Mouse (Mus musculus) hindbrain, embryonic 16.5 days (tissue): ENCODE results near the gene Ugcg. TPM values are rescaled to one million over a fixed set of nuclear protein-coding genes. Genes with fewer than 3 reads are reported as not detected.

Source experiments
- polyA plus RNA-seq: library from polyadenylated mRNA; unstranded; fragments of >200 nt; fragmentation: Nextera tagmentation; extraction: Ambion mirVana; gene quantifications from 2 replicates; pipeline ENCODE4 v1.2.1, GENCODE M21; 2015

Gene Ugcg
- polyA plus RNA-seq, 1 experiment from 2014 or later, result 15.8 TPM

Other genes starting within 250 kb of the Ugcg start
- 2.0 and 2.7 TPM in 2 replicates for gene Zkscan16, start 245.6 kb upstream of the Ugcg start, polyA plus RNA-seq
- 5.6 and 6.5 TPM in 2 replicates for gene Ptgr1, start 202.1 kb upstream of the Ugcg start, polyA plus RNA-seq
- gene Dnajc25, start 194.2 kb upstream of the Ugcg start, polyA plus RNA-seq, result 5.7 and 5.8 TPM in 2 replicates
- 7.2 and 8.4 TPM in 2 replicates for gene Gm20503, start 186.0 kb upstream of the Ugcg start, polyA plus RNA-seq
- 178 and 197 TPM in 2 replicates for gene Gng10, start 154.2 kb upstream of the Ugcg start, polyA plus RNA-seq
- 0.04 and 0.05 TPM in 2 replicates for gene AI481877, start 50.3 kb upstream of the Ugcg start, polyA plus RNA-seq
- 2.1 and 2.2 TPM in 2 replicates for gene Susd1, start 249.4 kb downstream of the Ugcg start, polyA plus RNA-seq